Mouse (Mus musculus): ENCODE data around the gene Cd72.
"Not testable (repeated sequence)": the region's sequence is repeated elsewhere in the genome, so short reads cannot be mapped to it uniquely, and the experiment has no call there.

Gene Cd72

GRCm38 (mm10) chr4:43454041-43454836, at the start of gene Cd72:
TSS of gene Cd72 (minus strand) at chr4:43454628.
- DNase-seq (ENCODE audit: low read depth), result no peak

- DNase-seq (ENCODE audit: low read depth), result no peak
Observed at GRCm38 (mm10) chr4:43503506-43503905, 49.1 kb upstream of the Cd72 start.

- DNase-seq (ENCODE audit: low read depth), result no peak
Observed at GRCm38 (mm10) chr4:43503041-43503440, 48.6 kb upstream of the Cd72 start.

- peak; percentile 82 for DNase-seq (ENCODE audit: low read depth)
Observed at GRCm38 (mm10) chr4:43499407-43500333, 45.2 kb upstream of the Cd72 start, which contains the start of gene Arhgef39. TSS of gene Arhgef39 (minus strand) at chr4:43499695.

- DNase-seq (ENCODE audit: low read depth), result peak; percentile 54
Observed at GRCm38 (mm10) chr4:43498983-43499382, 44.6 kb upstream of the Cd72 start.

DNA sequence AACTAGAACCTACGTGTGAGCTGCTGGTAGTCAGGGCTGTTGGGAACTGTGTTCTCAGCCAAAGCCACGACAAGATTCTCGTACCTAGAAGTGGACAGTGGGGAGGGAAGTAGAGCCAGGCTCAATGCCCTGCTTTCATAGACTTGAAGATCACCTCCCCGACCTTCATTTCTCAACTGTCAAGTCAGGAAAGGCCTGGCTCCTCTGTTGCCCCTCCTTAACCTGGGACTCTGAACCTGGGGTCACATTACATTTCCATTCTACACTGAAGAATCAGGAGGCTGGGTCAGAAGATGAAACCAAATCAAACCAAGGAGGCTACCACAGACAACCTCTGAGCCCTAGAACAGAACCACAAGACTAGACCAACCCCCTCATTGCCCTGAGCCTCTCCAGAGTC, 43.5 kb upstream of the Cd72 start:
- no peak for DNase-seq (ENCODE audit: low read depth)

GRCm38 (mm10) chr4:43497405-43497804, 43.0 kb upstream of the Cd72 start:
- DNase-seq (ENCODE audit: low read depth), result no peak

GRCm38 (mm10) chr4:43496587-43496986, 42.2 kb upstream of the Cd72 start:
- DNase-seq (ENCODE audit: low read depth), result no peak

DNA sequence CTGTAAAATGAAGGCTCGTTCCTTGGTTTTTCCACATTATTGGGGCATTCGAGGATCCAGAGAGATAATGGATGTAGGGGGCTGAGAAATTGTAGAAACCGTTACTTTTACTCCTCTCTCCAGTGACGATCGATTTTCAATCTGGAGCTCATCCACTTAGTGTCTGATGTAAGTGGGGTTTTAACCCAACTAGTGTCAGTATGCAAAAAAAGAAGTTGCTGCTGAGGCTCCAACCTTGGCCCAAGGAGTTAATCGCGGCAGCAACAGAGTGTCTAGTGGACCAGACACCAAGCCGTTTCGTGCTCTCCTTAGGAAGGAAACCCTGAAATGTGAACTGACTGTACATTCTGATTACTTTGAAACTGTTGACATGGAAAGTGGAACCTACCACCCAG, 39.4 kb upstream of the Cd72 start:
- DNase-seq (ENCODE audit: low read depth), result no peak

GRCm38 (mm10) chr4:43493186-43493845, 38.9 kb upstream of the Cd72 start:
- DNase-seq (ENCODE audit: low read depth), result peak; percentile 88

DNA sequence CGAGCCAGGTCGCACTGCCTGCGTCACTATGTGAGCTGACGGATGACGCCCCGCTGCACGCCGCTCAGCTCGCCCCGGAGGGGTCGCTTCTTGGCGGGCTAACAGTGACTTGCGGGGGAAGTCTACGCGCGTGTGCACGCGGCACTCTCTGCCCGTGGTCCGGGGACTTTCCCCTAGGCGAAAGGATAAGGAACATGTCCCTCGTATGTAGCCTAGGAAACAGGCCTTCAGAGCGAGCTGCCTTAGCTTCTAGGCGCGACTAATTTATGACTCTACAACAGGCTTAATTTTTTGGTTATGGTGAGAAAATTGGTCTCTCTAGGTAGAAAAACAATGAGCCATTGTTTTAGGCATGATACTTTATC, 38.4 kb upstream of the Cd72 start, which contains the start of gene Ccdc107:
TSS of gene Ccdc107 (plus strand) at position 80 of the 365 bp plus-strand sequence.
- peak; percentile 91 for DNase-seq (ENCODE audit: low read depth)

GRCm38 (mm10) chr4:43492101-43492820, 37.8 kb upstream of the Cd72 start:
- no peak for DNase-seq (ENCODE audit: low read depth)

DNA sequence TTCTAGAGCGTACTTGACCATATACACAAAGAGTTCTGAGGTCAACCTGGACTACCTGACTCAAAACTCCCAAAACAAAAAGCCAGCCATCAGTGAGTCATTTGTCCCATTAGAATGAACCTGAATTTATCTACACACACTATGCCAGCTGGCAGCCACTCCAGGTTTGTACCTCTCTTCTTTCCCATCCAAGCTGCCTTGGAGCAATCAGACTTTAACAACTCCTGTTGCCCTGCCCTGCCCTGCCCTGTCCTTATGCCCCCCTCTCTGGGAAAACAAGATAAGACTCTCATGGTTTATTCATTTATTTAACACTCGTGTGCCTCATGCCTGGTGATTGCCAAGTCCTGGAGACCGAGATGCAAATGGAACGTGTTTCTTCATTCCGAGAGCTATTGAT, 36.4 kb upstream of the Cd72 start:
- peak; percentile 63 for DNase-seq (ENCODE audit: low read depth)

- DNase-seq (ENCODE audit: low read depth), result no peak
Observed at GRCm38 (mm10) chr4:43489611-43490010, 35.2 kb upstream of the Cd72 start.

DNA sequence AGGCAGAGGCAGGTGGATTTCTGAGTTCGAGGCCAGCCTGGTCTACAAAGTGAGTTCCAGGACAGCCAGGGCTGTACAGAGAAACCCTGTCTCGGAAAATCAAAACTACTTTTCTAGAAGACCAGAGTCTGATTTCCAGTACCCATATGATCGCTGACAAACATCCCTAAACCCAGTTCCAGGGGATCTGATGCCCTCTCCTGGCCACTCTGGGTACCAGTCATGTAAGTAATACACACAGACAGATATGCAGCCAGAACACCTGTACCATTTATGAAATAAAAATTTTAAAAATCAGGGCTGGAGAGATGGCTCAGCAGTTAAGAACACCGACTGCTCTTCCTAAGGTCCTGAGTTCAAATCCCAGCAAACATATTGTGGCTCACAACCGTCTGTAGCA, 31.2 kb upstream of the Cd72 start:
- DNase-seq (ENCODE audit: low read depth), result not testable (repeated sequence)

GRCm38 (mm10) chr4:43483535-43484091, 29.2 kb upstream of the Cd72 start, which contains the start of gene Sit1:
TSS of gene Sit1 (minus strand) at chr4:43483734.
- DNase-seq (ENCODE audit: low read depth), result no peak

GRCm38 (mm10) chr4:43482591-43482990, 28.2 kb upstream of the Cd72 start:
- DNase-seq (ENCODE audit: low read depth), result no peak

DNA sequence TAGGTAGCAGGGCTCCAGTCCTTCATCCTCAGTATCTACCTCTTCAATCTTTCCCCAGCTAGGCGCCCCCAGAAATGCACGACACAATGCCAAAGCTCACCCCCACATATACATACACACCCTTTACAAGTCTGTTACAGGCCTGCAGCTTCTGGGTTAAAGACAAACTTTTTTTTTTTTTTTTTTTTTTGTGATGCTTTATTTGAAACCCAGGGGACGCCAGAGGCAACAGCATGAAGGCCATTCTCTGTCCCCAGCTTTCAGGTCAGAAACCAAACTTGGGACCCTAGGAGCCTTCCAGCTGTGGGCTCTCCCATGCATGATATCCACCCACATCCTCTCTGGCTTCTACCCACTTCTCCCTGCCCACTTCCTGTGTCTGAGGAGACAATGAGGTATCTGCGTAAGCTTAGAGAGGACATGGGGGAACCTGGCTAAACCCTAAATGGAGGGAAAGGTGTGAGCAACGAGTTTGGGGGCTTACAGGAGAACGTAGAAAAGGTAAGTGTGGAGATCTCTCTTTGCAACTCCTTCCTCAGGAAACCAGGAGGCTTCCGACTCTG, 27.5 kb upstream of the Cd72 start:
- no peak for DNase-seq (ENCODE audit: low read depth)

GRCm38 (mm10) chr4:43480985-43481384, 26.6 kb upstream of the Cd72 start:
- DNase-seq (ENCODE audit: low read depth), result no peak

DNA sequence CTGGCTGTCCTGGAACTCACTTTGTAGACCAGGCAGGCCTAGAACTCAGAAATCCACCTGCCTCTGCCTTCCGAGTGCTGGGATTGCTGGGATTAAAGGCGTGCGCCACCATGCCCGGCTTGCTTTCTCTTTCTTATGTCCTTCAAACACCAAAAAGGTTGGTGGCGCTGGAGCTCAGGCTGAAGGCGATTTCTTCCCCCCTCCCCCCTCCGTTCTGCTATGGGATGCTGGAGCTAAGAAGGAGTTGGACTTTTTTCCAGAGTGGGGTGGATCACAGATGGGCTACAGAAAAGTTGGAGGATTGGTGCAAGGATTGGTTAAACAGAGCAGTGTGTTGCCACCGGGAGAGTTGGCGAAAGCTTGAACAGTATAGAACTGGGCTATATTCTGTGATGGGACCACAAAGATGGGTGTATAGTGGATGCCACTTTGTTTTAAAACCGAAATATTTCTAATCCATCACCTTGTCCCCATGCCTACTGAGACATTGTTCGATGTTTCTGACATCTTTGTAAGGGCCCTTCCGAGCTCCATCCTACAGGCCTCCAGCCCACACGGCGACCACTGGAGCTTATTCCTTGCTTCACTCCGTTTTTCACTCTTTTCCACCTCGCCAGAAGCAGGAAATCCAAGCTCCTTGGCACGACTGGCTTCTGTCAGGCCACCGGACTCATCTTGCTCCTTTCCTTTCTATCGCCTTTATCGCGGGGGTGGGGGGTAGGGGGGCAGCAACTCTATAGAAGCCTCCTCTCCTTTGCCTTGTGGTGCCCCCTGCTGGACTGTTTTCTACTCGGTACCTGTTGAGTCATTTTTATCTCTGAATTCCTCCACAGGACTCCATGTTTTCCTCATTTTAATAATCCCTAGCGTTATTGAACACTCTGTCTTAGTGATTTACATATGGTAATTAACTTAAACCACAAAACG, 24.7 kb upstream of the Cd72 start:
- peak; percentile 68 for DNase-seq (ENCODE audit: low read depth)
